Mouse (Mus musculus): ENCODE data around the gene Pmm1.

- peak; percentile 61 for TF ChIP-seq CTCF (IDR thresholded peaks at IDR 0.05; ENCODE audit: insufficient read depth, low read depth, low read length)
- no peak for TF ChIP-seq POLR2A (IDR thresholded peaks at IDR 0.05; ENCODE audit: insufficient read depth, low read depth, low read length)
Measured at GRCm38 (mm10) chr15:81917621-81918463, 42.9 kb downstream of the Pmm1 start.

Measured in olfactory bulb, adult 2 months (tissue).